Mouse (Mus musculus) kidney, adult 2 months (tissue): ENCODE data around the gene Ptpn21.

ENCODE experiments used
- CTCF ChIP-seq: fragments of 200-500 bp; conservative IDR thresholded peaks from 2 replicates; pipeline ENCODE4 v1.5.1; 2011; ENCODE audit warnings: low read depth, mild to moderate bottlenecking, control low read depth, low read length, moderate library complexity, mixed read lengths; ENCODE audit not compliant: insufficient read depth, insufficient read length
- POLR2A ChIP-seq: fragments of 200-500 bp; IDR thresholded peaks from one replicate; pipeline ENCODE4 v1.6.1; 2011; ENCODE audit warnings: low read depth, low read length, control low read depth

GRCm38 (mm10) chr12:98734880-98735801 is 2.1 kb downstream of the Ptpn21 start:
- no peak for TF ChIP-seq CTCF
- no peak for TF ChIP-seq POLR2A
